Mouse (Mus musculus) testis, adult 2 months (tissue): Measurements from ENCODE around the gene 3110082I17Rik.

Experiments used
- CTCF ChIP-seq: fragments of 200-500 bp; IDR thresholded peaks from 2 replicates; pipeline ENCODE4 v1.5.1; 2012; ENCODE audit warnings: low read depth, mild to moderate bottlenecking, inconsistent platforms, low read length, moderate library complexity; ENCODE audit not compliant: control insufficient read depth, insufficient read depth, insufficient replicate concordance
- POLR2A ChIP-seq: fragments of 200-500 bp; IDR thresholded peaks from 2 replicates; pipeline ENCODE4 v1.6.1; 2012; ENCODE audit warnings: low read depth, mild to moderate bottlenecking, inconsistent platforms, low read length, moderate library complexity; ENCODE audit not compliant: control insufficient read depth

- TF ChIP-seq CTCF (no peak), POLR2A (0 out of 2 replicates have a peak, but pooled peaks have one; percentile 15)
Measured at GRCm38 (mm10) chr5:139389676-139390061, 70.7 kb downstream of the 3110082I17Rik start.
